Mouse (Mus musculus) bone marrow macrophage, adult 2 months (primary cell): ENCODE results near the gene Gtpbp3.

Experiments used
- CTCF ChIP-seq: IDR thresholded peaks from 2 replicates; pipeline ENCODE4 v1.5.1; 2012; ENCODE audit warnings: low read depth, mild to moderate bottlenecking, low read length, moderate library complexity
- POLR2A ChIP-seq: IDR thresholded peaks from 2 replicates; pipeline ENCODE4 v1.6.1; 2012; ENCODE audit warnings: mild to moderate bottlenecking, low read depth, low read length, borderline replicate concordance

DNA sequence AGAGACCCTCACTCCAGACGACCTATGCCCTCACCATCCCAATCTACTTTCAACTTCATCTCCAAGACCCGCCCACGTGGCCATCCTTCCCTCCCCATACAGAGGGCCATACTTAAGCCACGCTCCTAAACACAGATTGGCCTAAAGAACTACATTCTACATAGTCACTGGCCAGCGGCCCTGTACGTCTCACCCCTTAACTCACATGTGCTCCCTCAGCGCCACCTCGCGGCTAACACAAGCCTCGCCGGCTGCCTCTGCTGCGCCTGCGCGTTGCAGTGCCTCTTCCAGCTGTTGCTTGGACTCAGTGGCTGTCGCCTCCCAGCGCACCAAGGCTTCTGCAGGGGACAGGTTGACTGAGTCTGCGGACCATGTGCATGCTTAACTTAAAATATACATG is 33.7 kb downstream of the Gtpbp3 start:
- TF ChIP-seq CTCF (no peak), POLR2A (no peak)
